Mouse (Mus musculus): Measurements from ENCODE around the gene AC124502.3.

Gene AC124502.3

GRCm38 (mm10) chr19:5060365-5061330 lies 22.0 kb downstream of the AC124502.3 start:
- DNase-seq: no peak

GRCm38 (mm10) chr19:5062041-5062440 lies 23.4 kb downstream of the AC124502.3 start:
- DNase-seq: no peak

GRCm38 (mm10) chr19:5062446-5062845 lies 23.8 kb downstream of the AC124502.3 start:
- DNase-seq: no peak

- no peak for DNase-seq
Measured at GRCm38 (mm10) chr19:5065104-5065503, 26.4 kb downstream of the AC124502.3 start.

- no peak for DNase-seq
Measured at GRCm38 (mm10) chr19:5067040-5067799, 28.5 kb downstream of the AC124502.3 start.

GRCm38 (mm10) chr19:5067867-5068569 lies 29.3 kb downstream of the AC124502.3 start, which contains the start of gene Cd248:
Cd248 (plus strand) TSS chr19:5068078.
- DNase-seq: no peak

GRCm38 (mm10) chr19:5068570-5069234 lies 30.0 kb downstream of the AC124502.3 start:
- no peak for DNase-seq

- no peak for DNase-seq
Measured at GRCm38 (mm10) chr19:5069486-5069885, 30.8 kb downstream of the AC124502.3 start.

GRCm38 (mm10) chr19:5069978-5070377 lies 31.3 kb downstream of the AC124502.3 start:
- no peak for DNase-seq

- DNase-seq: no peak
Measured at GRCm38 (mm10) chr19:5071077-5071476, 32.4 kb downstream of the AC124502.3 start.

- DNase-seq: peak; percentile 50 to 59
Measured at GRCm38 (mm10) chr19:5071545-5072369, 33.1 kb downstream of the AC124502.3 start.

GRCm38 (mm10) chr19:5072389-5073019 lies 33.8 kb downstream of the AC124502.3 start:
- DNase-seq: no peak

GRCm38 (mm10) chr19:5073028-5073427 lies 34.3 kb downstream of the AC124502.3 start:
- peak; percentile 66 to 74 for DNase-seq

GRCm38 (mm10) chr19:5073518-5073917 lies 34.8 kb downstream of the AC124502.3 start:
- no peak for DNase-seq

- no peak for DNase-seq
Measured at GRCm38 (mm10) chr19:5079279-5079678, 40.6 kb downstream of the AC124502.3 start.

- DNase-seq: no peak
Measured at GRCm38 (mm10) chr19:5082005-5082404, 43.3 kb downstream of the AC124502.3 start.

GRCm38 (mm10) chr19:5082596-5082995 lies 43.9 kb downstream of the AC124502.3 start:
- peak; percentile 53 to 54 for DNase-seq

GRCm38 (mm10) chr19:5083961-5084833 lies 45.5 kb downstream of the AC124502.3 start:
- DNase-seq: peak in 1 of 2 experiments; percentile 25

GRCm38 (mm10) chr19:5084834-5085144 lies 46.1 kb downstream of the AC124502.3 start:
- DNase-seq: peak; percentile 49 to 57

Measured in cerebellum, adult 18-20 months (tissue).